Mouse (Mus musculus): ENCODE data around the gene 0610010K14Rik. TPM values are rescaled to one million over a fixed set of nuclear protein-coding genes. Genes with fewer than 3 reads are reported as not detected.

The 0610010K14Rik gene
- polyA plus RNA-seq, 1 experiment from 2014 or later: 161 TPM

DNA sequence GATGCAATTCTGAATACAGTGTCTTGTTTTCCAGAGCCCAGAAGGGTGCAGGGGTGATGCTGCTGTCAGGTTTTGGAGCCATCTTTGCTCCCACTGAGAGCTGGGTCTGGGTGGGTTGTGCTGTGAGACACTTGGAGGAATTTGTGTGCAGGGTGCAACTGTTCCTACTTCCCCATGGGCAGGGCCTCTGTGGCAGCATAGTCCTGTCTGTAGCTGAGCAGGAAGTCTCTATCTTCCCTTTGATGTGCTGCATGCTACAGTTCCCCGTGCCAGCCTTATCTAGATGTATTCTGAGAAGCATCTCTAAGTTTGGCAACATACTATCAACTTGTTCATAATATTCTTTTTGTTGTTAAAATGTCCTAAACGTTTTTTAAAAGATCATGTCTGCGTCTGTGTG, 27.5 kb upstream of the 0610010K14Rik start:
- no peak for DNase-seq (ENCODE audit: low spot score)
- 61% methylated on average over 3 of the region's 3 CpGs for WGBS

DNA sequence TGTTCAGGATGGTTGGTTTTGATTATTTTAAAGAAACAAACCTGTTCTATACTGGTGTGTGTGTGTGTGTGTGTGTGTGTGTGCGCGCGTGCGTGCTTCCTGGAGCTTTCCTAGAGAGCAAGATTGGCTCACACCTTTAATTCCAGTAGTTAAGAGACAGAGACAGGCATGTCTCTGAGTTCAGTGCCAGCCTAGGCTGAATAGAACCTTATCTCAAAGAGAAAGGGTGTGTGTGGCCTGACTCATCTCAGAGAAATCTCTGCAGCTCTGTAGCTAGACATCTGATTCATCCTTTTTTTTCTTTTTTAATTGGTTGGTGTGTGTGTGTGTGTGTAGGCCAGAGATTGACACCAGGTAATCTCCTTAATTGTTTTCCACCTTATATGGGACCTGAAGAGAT, 21.3 kb upstream of the 0610010K14Rik start:
- H3K4me3 ChIP-seq (replicated peaks; ENCODE audit: low read length): no peak overlapping the region
- WGBS: 91% methylated on average over 4 of the region's 4 CpGs

More for the DNA sequence above, 27.5 kb upstream of the 0610010K14Rik start:
- no peak overlapping the region for H3K4me2 ChIP-seq (replicated peaks)
- H3K4me1 ChIP-seq (replicated peaks; ENCODE audit: control insufficient read depth, insufficient read depth, low read length): no peaks in the 10 kb centered on the region
- no peak overlapping the region for H3K4me3 ChIP-seq (replicated peaks; ENCODE audit: low read length)
- no peak overlapping the region for H3K9ac ChIP-seq
- no peak overlapping the region for H3K27ac ChIP-seq
- no peak for ATAC-seq (ENCODE audit: low FRiP score)
- H3K9me3 ChIP-seq (ENCODE audit: control insufficient read depth, low read length): no peaks in the 10 kb centered on the region; the same call in 1 of the 2 replicates
- no peaks in the 10 kb centered on the region for H3K27me3 ChIP-seq (ENCODE audit: control insufficient read depth, insufficient read depth, low read length)
- no peaks in the 10 kb centered on the region for H3K36me3 ChIP-seq (replicated peaks; ENCODE audit: control insufficient read depth, insufficient read depth)

DNA sequence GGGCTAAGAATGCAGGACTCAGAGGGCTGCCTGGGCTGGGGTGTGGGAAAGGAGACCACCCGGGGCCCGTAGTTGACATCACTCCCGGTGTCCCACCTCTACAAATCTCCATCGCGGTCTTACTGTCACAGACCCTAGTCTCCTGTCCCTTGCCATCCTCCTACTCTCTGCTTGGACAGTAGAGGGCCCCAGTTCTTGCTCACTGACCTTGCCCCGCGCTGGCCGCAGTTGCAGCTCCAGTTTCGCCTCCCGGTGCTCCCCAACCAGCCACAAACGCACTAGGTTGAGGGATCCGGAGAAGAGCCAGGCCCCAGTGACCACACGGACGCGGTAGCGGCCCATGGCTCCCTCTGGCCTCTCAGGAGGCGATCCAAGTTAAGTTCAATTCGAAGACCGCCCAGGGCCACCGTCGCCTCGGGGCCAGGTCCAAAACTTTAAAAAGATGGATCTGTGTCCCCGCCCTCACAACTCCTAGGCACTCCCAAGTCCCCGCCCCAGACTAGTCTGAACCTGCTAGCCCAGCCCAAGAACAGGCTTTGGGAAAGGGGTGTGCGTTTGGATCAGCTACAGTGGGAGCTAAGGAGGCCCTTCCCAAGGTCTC, 17.3 kb upstream of the 0610010K14Rik start, which contains the start of gene Alox12:
Gene Alox12 (minus strand): TSS at position 423 of the 601 bp plus-strand sequence.
- Histone ChIP-seq H3K9me3 (ENCODE audit: control insufficient read depth, low read length) (no peaks in the 10 kb centered on the region), H3K4me1 (replicated peaks; ENCODE audit: control insufficient read depth, insufficient read depth, low read length) (0 out of 2 replicates have a peak, but pooled peaks cover 8% of the 10 kb centered on the region), H3K9ac (no peak within 1 kb of the TSS), H3K27ac (no peak within 1 kb of the TSS), H3K4me2 (replicated peaks) (peak within 1 kb of the TSS; percentile 33), H3K4me3 (replicated peaks; ENCODE audit: low read length) (peak within 1 kb of the TSS; percentile 13; the same call in 1 of the 2 replicates), H3K36me3 (replicated peaks; ENCODE audit: control insufficient read depth, insufficient read depth) (no peaks in the 10 kb centered on the region), H3K27me3 (ENCODE audit: control insufficient read depth, insufficient read depth, low read length) (peaks cover 46% of the 10 kb centered on the region)
- WGBS: under 1% methylated on average over 25 of the region's 25 CpGs
- ATAC-seq (ENCODE audit: low FRiP score): no peak
- DNase-seq (ENCODE audit: low spot score): no peak

More for the DNA sequence above, 21.3 kb upstream of the 0610010K14Rik start:
- Histone ChIP-seq H3K4me1 (replicated peaks; ENCODE audit: control insufficient read depth, insufficient read depth, low read length) (0 out of 2 replicates have a peak, but pooled peaks cover 4% of the 10 kb centered on the region), H3K9ac (no peak overlapping the region), H3K27me3 (ENCODE audit: control insufficient read depth, insufficient read depth, low read length) (peaks cover 21% of the 10 kb centered on the region), H3K4me2 (replicated peaks) (no peak overlapping the region), H3K9me3 (ENCODE audit: control insufficient read depth, low read length) (no peaks in the 10 kb centered on the region; the same call in 1 of the 2 replicates), H3K36me3 (replicated peaks; ENCODE audit: control insufficient read depth, insufficient read depth) (no peaks in the 10 kb centered on the region), H3K27ac (no peak overlapping the region)
- no peak for ATAC-seq (ENCODE audit: low FRiP score)
- DNase-seq (ENCODE audit: low spot score): no peak

DNA sequence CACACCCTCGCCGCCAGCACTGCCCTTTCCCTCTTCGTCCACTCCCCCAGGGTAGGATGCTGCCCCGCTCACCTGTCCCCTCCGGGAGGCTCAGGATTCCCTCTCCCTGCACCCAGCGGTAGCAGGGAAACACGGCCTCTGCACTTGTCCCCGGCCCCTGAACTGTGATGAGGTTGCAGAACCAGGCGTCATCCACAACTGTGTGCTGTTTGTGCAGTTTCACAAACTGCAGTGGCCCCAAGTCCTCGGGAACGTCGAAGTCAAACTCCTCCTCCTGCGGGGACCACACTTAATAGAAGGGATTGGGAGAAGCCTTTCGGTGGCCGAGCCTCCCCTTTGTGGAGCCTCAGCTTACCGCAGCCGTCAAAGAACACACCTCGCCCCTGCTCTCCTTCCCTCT, 16.6 kb upstream of the 0610010K14Rik start:
- Histone ChIP-seq H3K4me1 (replicated peaks; ENCODE audit: control insufficient read depth, insufficient read depth, low read length) (0 out of 2 replicates have a peak, but pooled peaks cover 8% of the 10 kb centered on the region), H3K27me3 (ENCODE audit: control insufficient read depth, insufficient read depth, low read length) (peaks cover 46% of the 10 kb centered on the region), H3K9ac (no peak overlapping the region), H3K9me3 (ENCODE audit: control insufficient read depth, low read length) (no peaks in the 10 kb centered on the region), H3K27ac (no peak overlapping the region), H3K36me3 (replicated peaks; ENCODE audit: control insufficient read depth, insufficient read depth) (no peaks in the 10 kb centered on the region), H3K4me2 (replicated peaks) (peak overlapping the region; percentile 33), H3K4me3 (replicated peaks; ENCODE audit: low read length) (0 out of 2 replicates have a peak overlapping the region, but pooled peaks have one; percentile 13)
- 4% methylated on average over 18 of the region's 18 CpGs for WGBS
- ATAC-seq (ENCODE audit: low FRiP score) (no peak), DNase-seq (ENCODE audit: low spot score) (no peak)

DNA sequence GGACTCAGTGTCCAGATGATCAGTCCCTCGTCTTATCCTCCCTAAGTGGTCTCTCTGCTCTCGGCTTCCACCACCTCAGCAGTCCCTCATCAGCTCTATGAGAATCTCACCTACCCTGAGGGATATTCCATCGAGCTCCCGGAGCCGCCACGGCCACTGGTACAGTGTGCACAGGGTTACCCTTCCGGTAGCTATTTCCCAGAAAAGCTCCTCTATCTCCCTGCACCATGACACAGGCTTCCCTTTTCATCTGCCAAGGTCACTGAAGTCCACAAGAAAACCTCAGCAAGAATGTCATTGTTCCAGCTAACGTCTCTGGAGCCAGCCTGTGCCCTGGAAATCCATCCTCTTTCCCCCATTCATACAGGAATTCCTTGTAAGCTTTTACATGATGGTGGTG, 14.1 kb upstream of the 0610010K14Rik start:
- H3K4me3 ChIP-seq (replicated peaks; ENCODE audit: low read length): no peak overlapping the region
- H3K36me3 ChIP-seq (replicated peaks; ENCODE audit: control insufficient read depth, insufficient read depth): no peaks in the 10 kb centered on the region
- H3K27me3 ChIP-seq (ENCODE audit: control insufficient read depth, insufficient read depth, low read length): peaks cover 46% of the 10 kb centered on the region
- no peaks in the 10 kb centered on the region for H3K9me3 ChIP-seq (ENCODE audit: control insufficient read depth, low read length)
- 85% methylated on average over 8 of the region's 8 CpGs for WGBS
- 0 out of 2 replicates have a peak, but pooled peaks cover 8% of the 10 kb centered on the region for H3K4me1 ChIP-seq (replicated peaks; ENCODE audit: control insufficient read depth, insufficient read depth, low read length)
- H3K9ac ChIP-seq: no peak overlapping the region
- H3K27ac ChIP-seq: no peak overlapping the region
- ATAC-seq (ENCODE audit: low FRiP score) (no peak), DNase-seq (ENCODE audit: low spot score) (no peak)
- H3K4me2 ChIP-seq (replicated peaks): no peak overlapping the region

DNA sequence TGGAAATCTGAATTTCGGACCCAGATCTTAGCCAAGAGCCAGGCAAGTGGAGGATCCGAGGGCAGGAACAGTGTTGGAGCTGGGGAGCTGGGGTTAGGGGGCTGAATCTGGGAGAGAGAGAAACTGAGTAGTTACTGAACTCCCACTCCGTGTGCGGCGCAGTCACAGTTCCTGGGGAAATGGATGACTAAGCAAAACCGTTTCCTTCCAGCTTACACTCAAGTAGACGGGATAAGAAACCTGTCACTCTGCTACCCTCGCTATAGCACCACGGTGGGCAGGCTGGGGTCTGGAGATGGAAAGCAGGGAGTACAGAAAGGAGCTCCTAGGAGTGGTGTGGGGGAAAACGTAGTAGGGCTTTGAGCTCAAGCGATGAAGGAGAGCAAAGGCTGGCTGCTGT, 12.4 kb upstream of the 0610010K14Rik start:
- Histone ChIP-seq H3K9me3 (ENCODE audit: control insufficient read depth, low read length) (no peaks in the 10 kb centered on the region), H3K27me3 (ENCODE audit: control insufficient read depth, insufficient read depth, low read length) (peaks cover 36% of the 10 kb centered on the region), H3K36me3 (replicated peaks; ENCODE audit: control insufficient read depth, insufficient read depth) (no peaks in the 10 kb centered on the region), H3K4me2 (replicated peaks) (no peak overlapping the region), H3K4me1 (replicated peaks; ENCODE audit: control insufficient read depth, insufficient read depth, low read length) (0 out of 2 replicates have a peak, but pooled peaks cover 8% of the 10 kb centered on the region), H3K4me3 (replicated peaks; ENCODE audit: low read length) (no peak overlapping the region), H3K27ac (no peak overlapping the region), H3K9ac (no peak overlapping the region)
- WGBS: 76% methylated on average over 11 of the region's 11 CpGs
- no peak for ATAC-seq (ENCODE audit: low FRiP score)
- no peak for DNase-seq (ENCODE audit: low spot score)

DNA sequence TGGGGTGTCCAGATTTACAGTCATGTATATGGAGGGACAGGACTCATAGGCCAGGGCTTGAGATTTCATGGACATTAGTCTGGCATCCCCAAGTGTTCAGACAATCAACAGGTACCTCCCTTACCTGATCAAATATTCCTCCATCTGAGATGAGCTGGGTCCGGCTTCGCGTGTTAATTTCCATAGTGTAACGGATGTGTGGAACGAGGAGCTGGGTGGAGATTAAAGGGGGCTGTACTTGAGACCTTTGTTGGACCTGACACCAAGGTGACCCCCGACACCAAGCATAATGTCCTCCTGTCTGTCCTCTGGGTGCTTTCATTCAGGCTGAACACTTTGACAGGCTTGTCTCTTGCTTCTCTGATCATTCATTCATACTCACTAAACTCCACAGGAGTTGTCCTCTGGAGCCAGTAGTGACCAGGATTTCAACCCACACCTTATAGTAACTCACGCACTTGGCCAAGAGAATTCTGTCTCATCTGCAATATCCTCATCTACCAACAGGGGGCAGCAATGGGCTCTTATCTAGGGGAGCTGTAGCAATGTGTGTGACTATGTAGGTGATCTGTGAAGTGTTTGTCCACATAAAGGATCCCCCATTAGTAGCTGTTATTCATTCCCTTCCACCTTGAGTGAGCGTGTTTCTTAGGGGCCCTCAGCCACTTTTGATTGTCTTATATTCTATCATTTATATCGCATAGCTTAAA, 9.6 kb upstream of the 0610010K14Rik start:
- H3K4me2 ChIP-seq (replicated peaks): no peak overlapping the region
- H3K27ac ChIP-seq: no peak overlapping the region
- no peak overlapping the region for H3K9ac ChIP-seq
- ATAC-seq (ENCODE audit: low FRiP score): no peak
- H3K27me3 ChIP-seq (ENCODE audit: control insufficient read depth, insufficient read depth, low read length): peaks cover 8% of the 10 kb centered on the region
- no peaks in the 10 kb centered on the region for H3K9me3 ChIP-seq (ENCODE audit: control insufficient read depth, low read length)
- no peaks in the 10 kb centered on the region for H3K36me3 ChIP-seq (replicated peaks; ENCODE audit: control insufficient read depth, insufficient read depth)
- no peaks in the 10 kb centered on the region for H3K4me1 ChIP-seq (replicated peaks; ENCODE audit: control insufficient read depth, insufficient read depth, low read length)
- no peak overlapping the region for H3K4me3 ChIP-seq (replicated peaks; ENCODE audit: low read length)
- DNase-seq (ENCODE audit: low spot score): peak; percentile 74
- whole genome bisulfite sequencing: 49% methylated on average over 9 of the region's 9 CpGs

DNA sequence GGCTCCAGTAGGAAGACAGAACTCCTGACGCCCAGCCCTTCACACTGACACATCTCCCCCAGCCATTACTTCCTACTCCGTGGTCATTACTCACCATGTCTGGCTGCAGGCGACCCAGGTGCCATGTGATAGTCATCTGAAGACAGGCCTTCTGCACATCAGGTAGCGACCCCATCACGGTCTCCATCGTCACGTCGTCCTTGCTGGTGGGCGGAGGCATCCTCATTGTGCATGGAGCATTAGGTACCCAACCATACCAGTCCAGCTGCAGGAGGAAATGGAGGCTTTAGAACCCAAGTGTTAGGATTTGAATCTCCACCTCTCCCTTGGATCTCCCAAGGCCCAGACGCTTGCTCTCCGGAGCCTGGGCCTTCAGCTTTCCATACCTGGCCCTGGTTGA, 4.9 kb upstream of the 0610010K14Rik start:
- Histone ChIP-seq H3K36me3 (replicated peaks; ENCODE audit: control insufficient read depth, insufficient read depth) (no peaks in the 10 kb centered on the region), H3K27me3 (ENCODE audit: control insufficient read depth, insufficient read depth, low read length) (no peaks in the 10 kb centered on the region), H3K9me3 (ENCODE audit: control insufficient read depth, low read length) (no peaks in the 10 kb centered on the region), H3K4me3 (replicated peaks; ENCODE audit: low read length) (no peak overlapping the region), H3K4me1 (replicated peaks; ENCODE audit: control insufficient read depth, insufficient read depth, low read length) (peaks cover 22% of the 10 kb centered on the region), H3K9ac (no peak overlapping the region), H3K4me2 (replicated peaks) (no peak overlapping the region), H3K27ac (no peak overlapping the region)
- ATAC-seq (ENCODE audit: low FRiP score) (no peak), DNase-seq (ENCODE audit: low spot score) (no peak)
- WGBS: 70% methylated on average over 11 of the region's 11 CpGs

DNA sequence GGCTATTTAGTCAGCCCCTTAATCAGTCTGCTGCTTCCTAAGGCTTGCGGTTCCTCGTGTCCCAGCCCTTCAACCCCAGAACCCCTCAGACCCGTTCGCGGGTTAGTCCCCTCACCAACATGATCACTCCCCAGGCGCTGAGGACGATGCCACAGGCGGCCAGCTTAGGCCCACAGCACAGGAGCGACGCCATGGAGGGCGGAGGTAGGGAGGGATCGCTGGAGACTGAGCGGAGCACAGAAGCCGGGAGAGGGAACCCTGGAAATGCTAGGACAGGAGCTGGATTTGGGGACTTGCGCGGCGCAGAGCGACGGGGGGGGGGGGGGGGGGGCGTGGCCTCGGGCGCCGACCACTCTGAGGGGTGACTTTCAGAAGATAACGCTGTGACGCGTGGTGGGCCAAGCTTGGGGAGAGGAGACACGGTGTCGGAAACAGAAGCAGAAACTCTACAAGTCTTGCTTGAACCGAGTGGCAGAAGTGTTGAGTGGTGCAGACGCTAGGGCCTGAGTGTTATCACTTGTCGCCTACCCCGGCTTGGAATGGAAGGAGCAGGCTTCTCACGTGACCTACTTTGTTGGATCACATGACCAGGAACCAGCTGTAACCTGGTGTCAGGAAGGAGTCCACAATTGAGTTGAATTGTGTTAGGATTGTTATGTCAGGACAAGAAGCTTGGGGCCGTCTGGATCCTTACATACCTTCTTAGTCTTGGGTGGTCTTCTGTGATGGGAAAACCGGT, 2.0 kb upstream of the 0610010K14Rik start, which contains the start of the genes Gm21988 and Rnasek:
Gene Gm21988 (minus strand): TSS at position 290 of the 739 bp plus-strand sequence.
Gene Rnasek (minus strand): TSS at position 302 of the 739 bp plus-strand sequence.
- H3K9me3 ChIP-seq (ENCODE audit: control insufficient read depth, low read length): no peaks in the 10 kb centered on the region
- DNase-seq (ENCODE audit: low spot score): peak; percentile 87
- peak; percentile 59 for ATAC-seq (ENCODE audit: low FRiP score)
- H3K4me3 ChIP-seq (replicated peaks; ENCODE audit: low read length): peak within 1 kb of the TSS; percentile 60
- peak within 1 kb of the TSS; percentile 74 for H3K9ac ChIP-seq
- peaks cover 13% of the 10 kb centered on the region for H3K36me3 ChIP-seq (replicated peaks; ENCODE audit: control insufficient read depth, insufficient read depth)
- peak within 1 kb of the TSS; percentile 95 for H3K27ac ChIP-seq
- H3K27me3 ChIP-seq (ENCODE audit: control insufficient read depth, insufficient read depth, low read length): no peaks in the 10 kb centered on the region
- 0% methylated on average over 27 of the region's 35 CpGs for WGBS
- peaks cover 34% of the 10 kb centered on the region for H3K4me1 ChIP-seq (replicated peaks; ENCODE audit: control insufficient read depth, insufficient read depth, low read length)
- peak within 1 kb of the TSS; percentile 100 for H3K4me2 ChIP-seq (replicated peaks)

Measured in hindbrain, embryonic 14.5 days (tissue).